Mouse (Mus musculus): ENCODE data around the gene Ccl11. TPM values are rescaled to one million over a fixed set of nuclear protein-coding genes. Genes with fewer than 3 reads are reported as not detected.

Gene Ccl11
- polyA plus RNA-seq, 1 experiment from 2014 or later = 12.5 TPM

Other genes starting within 250 kb of the Ccl11 start
- not detected in 2 replicates for gene 5530401A14Rik, start 197.2 kb upstream of the Ccl11 start, polyA plus RNA-seq (2015; fragmentation: Nextera tagmentation; extraction: Ambion mirVana)
- not detected in 2 replicates for gene Asic2, start 89.4 kb upstream of the Ccl11 start, polyA plus RNA-seq (2015; fragmentation: Nextera tagmentation; extraction: Ambion mirVana)
- 7.0 and 9.1 TPM in 2 replicates for gene Ccl2, start 22.3 kb upstream of the Ccl11 start, polyA plus RNA-seq (2015; fragmentation: Nextera tagmentation; extraction: Ambion mirVana)
- not detected in 2 replicates for gene Gm17268, start 19.3 kb upstream of the Ccl11 start, polyA plus RNA-seq (2015; fragmentation: Nextera tagmentation; extraction: Ambion mirVana)
- 5.9 and 6.6 TPM in 2 replicates for gene Ccl7, start 12.1 kb upstream of the Ccl11 start, polyA plus RNA-seq (2015; fragmentation: Nextera tagmentation; extraction: Ambion mirVana)
- gene Ccl12, start 44.0 kb downstream of the Ccl11 start, polyA plus RNA-seq (2015; fragmentation: Nextera tagmentation; extraction: Ambion mirVana) = 18.5 and 19.7 TPM in 2 replicates
- 32.6 and 35.4 TPM in 2 replicates for gene Ccl8, start 57.4 kb downstream of the Ccl11 start, polyA plus RNA-seq (2015; fragmentation: Nextera tagmentation; extraction: Ambion mirVana)
- gene Ccl1, start 247.9 kb downstream of the Ccl11 start, polyA plus RNA-seq (2015; fragmentation: Nextera tagmentation; extraction: Ambion mirVana) = 7.4 and 8.6 TPM in 2 replicates